Mouse (Mus musculus) right cerebral cortex, postnatal 4 days (tissue): ENCODE data around the gene Ptprn.

ENCODE experiments used
- DNase-seq: peaks from one replicate; pipeline ENCODE4 v3.0.0-alpha.2; 2022

The Ptprn gene

DNA sequence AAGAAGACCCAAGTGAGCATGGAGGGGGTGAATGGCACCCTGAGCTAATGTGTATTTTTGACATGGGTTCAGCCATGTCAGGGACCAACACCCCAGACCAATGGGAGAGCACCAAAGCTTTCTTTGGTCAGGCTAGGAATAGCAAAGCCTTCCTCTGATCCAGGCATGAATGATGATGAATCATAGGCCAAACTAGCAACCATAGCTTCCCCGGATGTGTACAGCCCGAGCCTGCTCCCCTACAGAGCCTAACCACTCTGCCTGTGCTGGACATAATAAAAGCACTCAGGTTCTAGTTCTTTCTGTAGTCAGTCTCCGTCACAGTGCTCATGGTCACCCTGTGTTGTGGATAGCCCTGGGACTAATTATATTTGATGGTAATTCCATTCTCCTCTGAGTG, 42.8 kb downstream of the Ptprn start:
- no peak for DNase-seq

DNA sequence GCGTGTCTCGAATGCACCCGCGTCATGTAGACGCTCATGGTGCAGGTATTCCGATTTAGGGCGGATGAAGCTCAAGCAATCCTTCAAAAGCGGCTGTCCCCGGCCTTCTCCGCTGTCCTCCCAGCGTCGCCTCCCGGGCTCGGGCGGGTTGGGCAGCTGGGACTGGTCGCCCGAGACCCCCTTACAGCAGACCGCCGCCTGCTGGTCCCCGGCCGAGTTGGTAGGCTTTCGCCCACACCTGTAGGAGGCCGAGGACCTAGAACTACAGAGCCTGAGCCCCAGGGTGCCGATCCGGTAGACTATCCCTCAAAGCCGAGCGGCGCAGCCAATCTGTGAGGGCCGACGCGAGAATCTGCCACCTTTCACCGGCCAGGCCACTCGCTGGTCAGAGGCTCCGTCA, 44.8 kb downstream of the Ptprn start, which contains the start of gene Tuba4a:
Gene Tuba4a, minus strand, starts transcription at position 335 of the 400 bp plus-strand sequence.
- peak; percentile 49 for DNase-seq

DNA sequence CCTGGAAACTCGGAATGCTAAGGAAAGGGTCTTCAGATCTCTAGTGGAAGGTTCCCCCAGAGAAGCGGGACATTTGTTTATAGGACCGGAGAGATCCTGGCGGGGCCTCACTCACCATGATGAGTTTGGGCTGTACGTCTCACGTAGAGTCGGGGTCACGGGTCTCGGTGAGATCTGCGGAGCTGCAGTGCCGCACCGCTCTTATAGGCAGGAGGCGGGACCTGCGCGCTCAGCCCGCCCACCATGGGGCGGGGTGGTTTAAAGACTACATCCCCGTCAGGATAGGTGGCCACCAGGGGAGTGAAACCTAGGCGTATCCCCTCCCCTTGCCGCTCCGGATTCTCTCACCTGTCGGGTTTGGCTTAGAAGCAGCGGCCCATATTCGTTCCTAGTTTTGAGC, 45.2 kb downstream of the Ptprn start:
- DNase-seq = peak; percentile 82

DNA sequence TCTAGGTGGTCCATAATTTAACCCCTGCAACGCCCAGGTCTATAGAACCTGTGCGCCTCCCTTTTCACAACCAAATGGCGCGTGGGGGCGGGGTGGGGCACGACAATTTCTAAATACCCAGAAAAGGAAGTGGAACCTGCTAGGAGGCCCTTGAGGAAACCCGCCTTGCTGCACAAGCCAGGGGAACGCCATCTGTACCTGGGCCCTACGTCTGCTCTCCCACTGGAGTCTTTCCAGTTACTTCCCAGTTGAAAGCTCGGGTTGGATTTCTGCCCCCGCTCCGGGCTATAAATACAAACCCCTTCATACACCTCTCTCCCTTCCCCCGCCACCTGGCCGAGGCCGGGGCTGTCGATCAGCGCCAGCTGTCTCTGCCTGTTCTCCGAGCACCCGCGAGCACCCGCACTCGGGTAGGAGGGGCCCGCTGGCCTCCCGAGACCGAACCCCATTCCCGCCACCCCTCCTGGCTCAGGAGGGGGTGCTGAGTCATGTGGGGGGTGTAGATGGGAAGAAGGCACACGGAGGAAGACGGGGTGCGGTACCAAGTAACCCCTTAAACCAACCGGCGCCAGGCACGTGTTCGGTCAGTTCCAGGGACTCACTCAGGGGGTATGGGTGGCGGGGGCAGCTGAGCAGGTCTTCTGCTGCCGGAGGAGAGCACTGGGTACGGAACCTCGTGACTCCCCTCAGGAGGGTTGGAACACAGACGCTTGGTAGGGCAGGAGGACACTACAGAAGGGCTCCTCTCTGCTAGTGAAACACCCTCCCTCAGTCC, 45.9 kb downstream of the Ptprn start:
- peak; percentile 38 for DNase-seq

DNA sequence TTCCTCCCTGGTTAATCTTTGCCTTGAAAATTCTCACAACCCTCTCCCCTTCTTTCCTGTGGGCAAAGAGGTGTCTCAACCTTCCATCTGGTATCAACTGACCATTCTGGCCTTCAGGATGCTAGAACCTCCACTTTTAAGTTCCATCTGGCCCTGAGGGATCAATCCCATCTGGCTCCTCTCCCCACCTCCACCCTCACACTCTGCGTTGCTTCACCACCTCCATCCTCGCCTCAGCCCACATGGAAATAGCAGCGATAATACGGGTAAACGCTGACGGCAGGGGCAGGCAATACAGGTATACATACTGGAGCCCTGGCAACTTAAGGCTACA, 46.4 kb downstream of the Ptprn start:
- no peak for DNase-seq

DNA sequence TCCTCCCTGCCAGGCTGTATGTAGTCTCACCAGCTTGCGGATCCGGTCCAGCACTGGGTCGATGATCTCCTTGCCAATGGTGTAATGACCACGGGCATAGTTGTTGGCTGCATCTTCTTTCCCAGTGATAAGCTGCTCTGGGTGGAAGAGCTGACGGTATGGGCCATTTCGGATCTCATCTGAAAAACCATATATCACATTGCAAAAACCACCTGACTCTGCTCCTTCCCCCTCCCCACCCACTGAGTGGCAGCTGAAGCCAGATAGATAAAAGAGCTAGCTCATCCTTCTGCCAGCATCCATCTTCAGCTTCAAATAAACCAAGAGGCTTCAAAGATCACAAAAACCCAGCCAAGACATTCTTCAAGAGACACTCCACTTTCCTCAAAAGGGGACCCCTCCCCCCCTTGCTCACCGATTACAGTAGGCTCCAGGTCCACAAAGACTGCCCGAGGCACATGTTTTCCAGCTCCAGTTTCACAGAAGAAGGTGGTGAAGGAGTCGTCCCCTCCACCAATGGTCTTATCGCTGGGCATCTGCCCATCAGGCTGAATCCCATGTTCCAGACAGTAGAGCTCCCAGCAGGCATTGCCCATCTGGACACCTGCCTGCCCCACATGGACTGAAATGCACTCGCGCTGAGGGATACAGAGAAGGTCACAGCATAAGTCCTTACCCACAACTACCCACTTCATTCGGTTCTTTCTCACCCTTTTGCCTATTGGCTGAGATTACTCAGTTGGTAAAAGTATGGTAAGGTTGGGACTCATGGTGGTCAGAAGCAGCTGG, 47.3 kb downstream of the Ptprn start:
- no peak for DNase-seq

DNA sequence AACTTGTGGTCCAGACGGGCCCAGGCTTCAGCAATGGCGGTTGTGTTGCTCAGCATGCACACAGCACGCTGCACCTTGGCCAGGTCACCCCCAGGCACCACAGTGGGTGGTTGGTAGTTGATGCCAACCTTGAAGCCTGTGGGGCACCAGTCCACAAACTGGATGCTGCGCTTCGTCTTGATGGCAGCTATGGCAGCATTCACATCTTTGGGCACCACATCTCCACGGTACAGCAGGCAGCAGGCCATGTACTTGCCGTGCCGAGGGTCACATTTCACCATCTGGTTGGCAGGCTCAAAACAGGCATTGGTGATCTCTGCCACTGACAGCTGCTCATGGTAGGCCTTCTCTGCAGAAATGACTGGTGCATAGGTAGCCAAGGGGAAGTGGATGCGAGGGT, 48.5 kb downstream of the Ptprn start:
- no peak for DNase-seq

DNA sequence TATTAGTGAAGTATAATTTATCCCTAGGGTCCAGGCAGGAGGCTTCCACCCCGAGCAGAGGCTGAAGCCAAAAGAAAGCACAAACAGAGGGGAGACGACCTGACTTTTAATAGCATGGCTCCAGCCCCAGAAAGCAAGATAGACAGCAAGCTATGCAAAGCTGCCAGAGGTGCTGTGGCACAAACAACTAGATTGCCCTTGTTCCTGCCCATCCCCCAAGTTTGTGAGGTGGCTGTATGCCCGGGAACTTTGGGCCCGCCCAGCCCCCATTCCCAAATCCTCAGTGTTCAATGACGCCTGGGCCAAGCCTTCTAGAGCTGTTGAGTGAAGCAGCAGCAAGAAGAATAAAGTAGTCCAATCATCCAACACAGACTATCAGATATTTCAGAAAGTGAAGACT, 49.4 kb downstream of the Ptprn start:
- peak; percentile 40 for DNase-seq

DNA sequence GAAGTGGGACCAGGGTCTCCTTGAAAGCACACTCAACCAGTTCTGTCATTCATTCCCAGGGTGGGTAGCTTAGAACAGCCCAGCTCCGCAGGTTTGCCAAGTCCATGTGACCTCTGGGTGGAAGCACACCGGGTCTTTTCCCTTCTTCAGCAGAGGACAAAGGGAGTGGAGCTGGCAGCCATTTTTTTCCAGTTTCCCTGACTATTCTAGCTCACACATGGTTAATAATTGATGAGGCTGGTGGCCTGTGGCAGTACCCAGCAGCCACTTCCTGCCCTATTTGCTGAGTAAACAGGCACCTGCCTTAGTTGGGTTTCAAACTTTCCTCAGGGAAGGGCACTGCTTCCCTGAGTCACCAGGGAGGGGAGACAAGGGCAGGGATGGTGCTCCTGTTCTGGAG, 49.9 kb downstream of the Ptprn start:
- DNase-seq = no peak

DNA sequence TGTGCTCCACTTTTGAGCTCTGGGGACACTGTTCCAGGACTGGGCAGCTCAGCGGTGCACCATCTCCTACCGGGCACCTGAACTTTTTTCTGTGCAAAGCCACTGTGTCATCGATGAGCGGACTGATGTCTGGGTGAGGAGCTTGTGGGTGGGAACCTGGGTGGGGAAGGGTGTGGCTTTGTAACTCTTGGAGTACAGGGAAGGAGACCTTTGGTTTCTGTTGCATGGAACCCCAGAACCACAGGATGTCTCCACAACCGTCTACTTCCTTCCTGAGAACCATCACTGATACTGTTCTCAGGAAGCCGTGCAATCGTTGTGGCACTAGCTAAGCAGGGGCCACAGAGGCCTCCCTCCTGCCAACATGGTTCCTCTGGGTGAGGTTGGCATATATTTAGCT, 51.2 kb downstream of the Ptprn start:
- DNase-seq = no peak

DNA sequence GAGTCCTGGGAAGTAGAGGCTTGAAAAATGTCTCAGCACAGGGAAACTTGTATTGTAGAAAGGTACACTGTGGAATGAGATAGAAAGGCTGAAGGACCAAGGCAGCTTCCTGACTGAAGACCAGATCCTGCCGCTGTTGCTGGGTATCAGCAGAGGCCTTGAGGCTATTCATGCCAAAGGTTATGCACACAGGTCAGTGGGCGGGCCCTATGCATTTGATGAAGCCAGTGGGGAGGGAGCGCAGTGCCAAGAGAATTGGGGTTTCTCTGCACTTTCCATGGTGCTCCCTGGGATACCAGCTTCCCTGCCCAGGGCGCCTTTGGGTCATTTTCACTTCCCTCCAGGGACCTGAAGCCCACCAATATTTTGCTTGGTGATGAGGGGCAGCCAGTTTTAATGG, 51.8 kb downstream of the Ptprn start:
- DNase-seq = no peak

DNA sequence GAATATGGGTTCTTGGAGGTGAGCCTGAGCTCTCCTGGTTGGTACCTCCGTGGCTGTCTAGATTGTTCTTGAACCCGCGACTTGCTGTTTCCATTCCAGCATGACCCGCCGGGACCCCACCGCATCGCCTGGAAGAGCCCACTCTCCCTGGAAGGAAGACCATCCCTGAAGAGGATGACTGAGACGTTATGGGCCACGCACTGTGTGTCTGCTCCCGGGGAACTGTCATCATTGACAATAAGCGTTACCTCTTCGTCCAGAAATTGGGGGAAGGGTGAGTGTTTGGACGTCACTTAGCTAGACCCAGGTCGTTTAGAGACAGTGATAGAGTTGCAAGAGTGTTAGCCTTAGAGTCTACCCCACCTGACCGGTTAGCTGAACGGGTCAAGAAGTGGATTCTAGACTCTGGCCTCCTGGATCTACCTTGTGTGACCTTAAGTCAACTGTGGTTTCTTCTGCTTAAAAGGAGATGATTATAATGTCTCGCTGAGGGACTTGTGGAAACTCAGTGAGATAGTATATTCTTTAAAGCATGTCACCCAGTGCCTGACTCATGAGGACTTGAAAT, 53.1 kb downstream of the Ptprn start:
- no peak for DNase-seq

DNA sequence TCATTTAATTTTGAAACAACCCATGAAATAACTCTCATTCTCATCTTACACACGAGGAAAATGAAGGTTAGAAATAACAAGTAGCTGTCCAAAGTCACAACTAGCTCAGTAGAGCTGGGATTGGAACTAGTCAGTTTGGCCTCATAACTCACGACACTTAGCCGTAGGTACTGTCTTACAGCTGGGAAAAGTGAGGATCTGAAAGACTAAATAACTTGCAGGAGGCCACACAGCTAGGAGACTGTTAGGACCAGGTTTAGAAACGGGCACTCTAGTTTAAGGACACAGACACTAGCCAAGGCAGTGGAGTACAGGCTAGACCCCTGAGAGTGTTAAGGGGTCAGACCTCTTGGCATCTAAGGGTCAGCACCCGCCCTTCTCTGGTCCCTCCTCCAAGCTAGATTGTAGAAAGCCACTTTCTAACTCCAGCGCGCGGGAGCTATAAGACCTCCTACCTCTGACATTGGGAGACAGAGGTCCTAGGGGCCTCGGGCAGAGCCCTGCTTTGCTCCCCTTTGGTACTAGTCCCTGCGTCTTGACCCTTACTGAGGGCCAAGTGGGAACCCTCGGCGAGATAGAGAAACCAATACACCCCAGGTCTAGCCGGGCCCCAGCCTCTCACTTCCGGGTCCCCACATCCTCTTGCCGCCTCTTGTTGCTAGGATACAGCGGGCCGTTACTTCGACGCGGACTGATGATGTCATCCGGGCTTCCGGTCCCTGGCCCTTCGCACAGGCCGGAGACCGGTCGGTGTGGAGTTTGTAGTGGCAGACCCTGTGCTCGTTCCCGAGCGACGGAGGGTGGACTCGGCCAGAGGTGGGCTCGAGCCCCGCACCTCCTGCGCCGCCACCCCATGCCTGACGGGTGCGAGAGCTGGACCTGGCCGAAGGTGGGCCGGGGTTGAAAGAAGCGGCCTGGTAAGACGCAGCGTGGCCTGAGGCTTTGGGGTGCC, 53.9 kb downstream of the Ptprn start, which contains the start of the genes Glb1l and Stk16:
Gene Glb1l, minus strand, starts transcription at position 678 of the 952 bp plus-strand sequence.
Gene Stk16, plus strand, starts transcription at position 703 of the 952 bp plus-strand sequence.
- DNase-seq = peak; percentile 97

DNA sequence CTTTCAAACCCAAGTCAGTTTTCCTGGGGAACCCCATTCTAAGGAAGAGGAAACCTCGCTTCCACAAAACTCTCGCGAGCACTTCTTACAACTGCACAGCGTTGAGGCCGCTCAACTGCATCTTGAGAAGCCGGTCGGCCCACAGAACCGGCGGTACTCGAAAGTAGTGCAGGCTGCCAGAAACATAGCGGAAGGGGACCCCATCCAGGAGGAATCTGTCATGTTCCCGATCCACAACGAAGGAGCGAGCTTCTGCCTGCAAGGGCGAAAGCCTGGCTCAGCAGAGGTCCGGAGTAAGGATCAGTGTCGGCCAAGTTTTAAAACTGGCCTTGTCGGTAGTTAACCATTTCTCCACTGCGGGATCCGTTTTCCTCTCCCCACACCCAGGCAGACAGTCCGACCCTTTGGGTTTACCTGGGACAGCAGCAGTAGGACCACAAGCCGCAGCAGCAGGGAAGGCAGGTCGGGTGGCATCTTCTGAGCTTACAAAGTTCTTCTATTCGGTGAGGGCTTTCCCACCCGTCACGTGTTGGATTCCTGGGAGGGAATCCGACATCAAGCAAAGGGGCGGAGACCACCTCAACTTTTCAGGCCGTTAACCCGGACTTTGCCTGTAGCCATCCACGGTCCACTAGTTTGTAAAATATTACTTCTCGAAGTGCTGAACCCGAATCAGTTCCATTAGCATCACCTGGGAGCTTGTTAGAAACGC, 55.2 kb downstream of the Ptprn start:
- DNase-seq = no peak

DNA sequence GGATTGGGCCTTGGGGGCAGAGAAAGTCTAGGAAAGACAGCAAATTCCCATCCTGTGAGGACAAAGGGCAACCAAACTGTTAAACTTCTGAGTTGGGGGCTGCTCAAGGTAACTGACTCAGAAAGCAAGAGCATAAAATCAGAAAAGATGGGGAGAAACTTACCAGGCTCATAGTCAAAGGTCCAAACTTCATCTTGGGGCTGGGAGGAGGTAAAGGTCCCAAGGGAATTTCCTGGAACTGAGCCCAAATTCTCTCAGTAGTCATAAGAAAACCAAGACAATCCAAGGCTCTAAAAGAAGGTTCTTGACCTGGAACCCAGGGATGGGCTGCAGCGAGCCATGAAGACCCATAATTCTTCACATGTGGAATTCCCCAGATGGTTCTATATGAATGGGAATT, 63.1 kb downstream of the Ptprn start:
- DNase-seq = no peak
